In genomic region chr3:81200647-81201046, GRCm38 (mm10) we compare ENCODE assay signal across 24 mouse cellular contexts.
"Had no signal": no experiment of that assay in that cellular context is flagged by ENCODE, and none has a peak within 500 bp of the region (broad histone marks: within the 10 kb centered on the region; RNA-seq: fewer than 3 reads in every experiment).

No protein-coding gene starts in this region.

- H3K4me3 ChIP-seq: heart, embryonic 10.5 days; heart, embryonic 13.5 days; heart, embryonic 15.5 days; hindbrain, embryonic 13.5 days; hindbrain, embryonic 15.5 days; left cerebral cortex, adult 2 months; limb, embryonic 10.5 days; limb, embryonic 12.5 days had no signal

- ATAC-seq: forebrain, postnatal 0 days; hindbrain, postnatal 0 days had no signal

- H3K27me3 ChIP-seq: heart, embryonic 13.5 days; heart, embryonic 15.5 days; hindbrain, embryonic 13.5 days; hindbrain, embryonic 15.5 days; limb, embryonic 12.5 days had no signal

- DNase-seq: forebrain, postnatal 0 days; gastrocnemius, postnatal 14 days; gastrocnemius, postnatal 36 days; heart, adult 18-20 months; heart, postnatal 14 days; heart, postnatal 36 days; kidney, adult 18-20 months; kidney, adult 8-10 months; kidney, postnatal 10 days; kidney, postnatal 25 days; kidney, postnatal 4 days; layer of hippocampus, adult 9-11 months; layer of hippocampus, postnatal 36 days; liver had no signal

- H3K4me2 ChIP-seq: heart, embryonic 13.5 days; heart, embryonic 15.5 days; hindbrain, embryonic 13.5 days; hindbrain, embryonic 15.5 days; limb, embryonic 12.5 days; liver, embryonic 11.5 days had no signal

- H3K4me1 ChIP-seq: heart, embryonic 10.5 days; heart, embryonic 15.5 days; hindbrain, embryonic 13.5 days; hindbrain, embryonic 15.5 days had no signal

- H3K36me3 ChIP-seq: heart, embryonic 10.5 days; heart, embryonic 13.5 days; heart, embryonic 15.5 days; hindbrain, embryonic 13.5 days; hindbrain, embryonic 15.5 days had no signal

- H3K9ac ChIP-seq: forebrain, postnatal 0 days; heart, embryonic 13.5 days; heart, embryonic 15.5 days; hindbrain, embryonic 13.5 days; hindbrain, embryonic 15.5 days; limb, embryonic 12.5 days had no signal

- H3K9me3 ChIP-seq: heart, embryonic 10.5 days; heart, embryonic 13.5 days; heart, embryonic 15.5 days; hindbrain, embryonic 13.5 days; hindbrain, embryonic 15.5 days; limb, embryonic 10.5 days; limb, embryonic 12.5 days had no signal

- H3K27ac ChIP-seq: heart, embryonic 10.5 days; heart, embryonic 13.5 days; heart, embryonic 15.5 days; hindbrain, embryonic 13.5 days; hindbrain, embryonic 15.5 days; hindbrain, postnatal 0 days; left cerebral cortex, adult 2 months; limb, embryonic 10.5 days; limb, embryonic 12.5 days had no signal
